Mouse (Mus musculus) ES-E14 (cell line): Measurements from ENCODE around the gene Aig1. TPM values are rescaled to one million over a fixed set of nuclear protein-coding genes. Genes with fewer than 3 reads are reported as not detected.

Experiments used
- DNase-seq: peaks from one replicate; pipeline ENCODE4 v3.0.0-alpha.2; 2013; ENCODE audit warnings: low read depth, low spot score
- H3K27ac ChIP-seq: 2 replicates; pipeline ENCODE4 v1.5.1; 2012; ENCODE audit warnings: low read depth, mild to moderate bottlenecking, low read length, moderate library complexity, mixed read lengths; ENCODE audit not compliant: poor library complexity, insufficient read depth, severe bottlenecking
- H3K36me3 ChIP-seq: 2 replicates; pipeline ENCODE4 v1.6.1; 2012; ENCODE audit warnings: mild to moderate bottlenecking, low read length, moderate library complexity, mixed read lengths; ENCODE audit not compliant: control insufficient read depth, poor library complexity, insufficient read depth, severe bottlenecking
- H3K4me1 ChIP-seq, 2 experiments: fragments of 150-350 bp in 1 of 2; sonication (generic) in 1 of 2; 2 replicates each; pipeline ENCODE4 v1.6.1; 2012; ENCODE audit warnings: low read length in 2 of 2, mild to moderate bottlenecking in 1 of 2, mixed read lengths in 1 of 2; ENCODE audit not compliant: control insufficient read depth in 2 of 2, insufficient read depth in 2 of 2, poor library complexity in 1 of 2
- H3K4me3 ChIP-seq, 2 experiments: fragments of 150-350 bp in 1 of 2; sonication (generic) in 1 of 2; 2 replicates each; pipeline ENCODE4 v1.5.1; 2012; ENCODE audit warnings: low read length in 2 of 2, low read depth in 1 of 2, mild to moderate bottlenecking in 1 of 2, mixed read lengths in 1 of 2; ENCODE audit not compliant: insufficient read depth in 1 of 2, poor library complexity in 1 of 2, severe bottlenecking in 1 of 2
- H3K9ac ChIP-seq: 2 replicates; pipeline ENCODE4 v1.6.1; 2012; ENCODE audit warnings: low read depth, mild to moderate bottlenecking, low read length, mixed read lengths; ENCODE audit not compliant: poor library complexity, insufficient read depth, severe bottlenecking
- H3K9me3 ChIP-seq: fragments of 150-350 bp; sonication (generic); 2 replicates; pipeline ENCODE4 v1.6.1; 2012; ENCODE audit warnings: low read depth, mild to moderate bottlenecking, low read length; ENCODE audit not compliant: control insufficient read depth, insufficient read depth
- CHD2 ChIP-seq: IDR thresholded peaks from 2 replicates; pipeline ENCODE4 v1.6.1; 2014; ENCODE audit warnings: mild to moderate bottlenecking, low read depth, low read length, inconsistent platforms
- HCFC1 ChIP-seq: IDR thresholded peaks from 2 replicates; pipeline ENCODE4 v1.6.1; 2012; ENCODE audit warnings: low read length, inconsistent platforms, borderline replicate concordance; ENCODE audit not compliant: insufficient read depth
- MAFK ChIP-seq: IDR thresholded peaks from 2 replicates; pipeline ENCODE4 v1.6.1; 2014; ENCODE audit warnings: mild to moderate bottlenecking, low read depth, low read length, inconsistent platforms; ENCODE audit not compliant: insufficient read depth
- ZC3H11A ChIP-seq: IDR thresholded peaks from 2 replicates; pipeline ENCODE4 v1.6.1; 2012; ENCODE audit warnings: low read depth, mild to moderate bottlenecking, inconsistent platforms, low read length, borderline replicate concordance
- ZNF384 ChIP-seq: IDR thresholded peaks from 2 replicates; pipeline ENCODE4 v1.6.1; 2012; ENCODE audit warnings: low read depth, low read length, inconsistent platforms
- in situ Hi-C, 2 experiments: fragments of 600-800 bp; cut with MboI; formaldehyde crosslinking; loops; one replicate each; pipeline ENCODE4 v1.15.1; 2025; ENCODE audit warnings: low sequenced_read_pairs in 2 of 2, inconsistent platforms in 1 of 2; ENCODE audit not compliant: unreplicated experiment in 2 of 2
- total RNA-seq: library from RNA; depleted of rRNA; stranded (reverse); fragments of 300-350 nt; gene quantifications from 2 replicates; pipeline ENCODE4 v1.2.3, GENCODE M21; 2012

Aig1 gene
- total RNA-seq, 1 experiment = 10.1 TPM

- Histone ChIP-seq H3K9ac (no peak overlapping the region), H3K4me3 (no peak overlapping the region), H3K27ac (no peak overlapping the region), H3K9me3 (no peaks in the 10 kb centered on the region), H3K4me1 (no peaks in the 10 kb centered on the region), H3K36me3 (no peaks in the 10 kb centered on the region)
- DNase-seq = no peak
- in situ Hi-C loops = no loop called here
- TF ChIP-seq ZC3H11A = no peak
- no peak for TF ChIP-seq ZNF384
- TF ChIP-seq HCFC1 = no peak
- no peak for TF ChIP-seq MAFK
- no peak for TF ChIP-seq CHD2
These were observed 166.7 kb downstream of the Aig1 start for GRCm38 (mm10) chr10:13702043-13702442.

DNA sequence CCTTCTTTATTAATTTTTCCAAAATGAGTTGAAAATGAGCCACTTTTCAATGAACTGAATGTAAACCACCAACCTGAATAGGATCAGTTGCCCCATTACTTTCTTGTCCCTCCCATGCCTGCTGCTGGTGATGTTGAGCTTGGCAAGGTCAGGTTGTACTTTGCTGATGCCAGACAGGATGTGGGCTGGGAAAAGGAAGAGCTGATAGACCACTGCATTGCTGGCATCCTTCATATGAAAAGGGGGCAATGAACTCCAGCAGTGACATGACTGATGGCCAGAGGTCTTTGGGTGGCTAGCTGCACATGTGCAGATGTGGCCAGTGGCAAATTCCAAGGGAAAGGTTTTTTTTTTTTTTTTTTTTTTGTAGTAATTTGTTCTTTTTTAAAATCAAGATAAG lies 172.5 kb downstream of the Aig1 start:
- no peaks in the 10 kb centered on the region for H3K36me3 ChIP-seq
- in situ Hi-C loops = no loop called here
- TF ChIP-seq ZNF384 (no peak), MAFK (no peak), HCFC1 (no peak), ZC3H11A (no peak), CHD2 (no peak)
- no peak overlapping the region for H3K4me3 ChIP-seq
- 0 out of 4 replicates have a peak, but pooled peaks cover 0 to 3% of the 10 kb centered on the region in 2 experiments for H3K4me1 ChIP-seq
- H3K9me3 ChIP-seq = no peaks in the 10 kb centered on the region
- DNase-seq = no peak
- no peak overlapping the region for H3K27ac ChIP-seq
- H3K9ac ChIP-seq = no peak overlapping the region

DNA sequence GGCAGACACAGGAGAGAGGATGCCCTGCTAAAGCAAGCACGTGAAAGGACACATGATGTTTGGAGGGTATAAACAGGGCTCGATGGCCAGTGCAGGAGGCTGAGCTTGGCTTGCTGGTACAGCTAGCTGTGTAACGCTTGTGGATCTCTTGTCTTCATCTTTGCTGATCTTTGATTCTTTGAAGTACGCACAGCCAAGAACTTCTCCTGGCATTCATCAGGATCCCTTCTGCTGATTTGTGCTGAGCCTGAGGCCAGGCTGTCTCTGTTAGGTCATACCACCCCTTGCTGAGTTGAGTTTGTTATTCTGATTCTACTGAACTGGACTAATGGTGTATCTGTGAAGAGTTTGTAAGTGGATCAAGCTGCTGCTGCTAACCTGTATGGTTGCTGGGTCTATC lies 175.5 kb downstream of the Aig1 start:
- H3K9ac ChIP-seq = no peak overlapping the region
- H3K27ac ChIP-seq = no peak overlapping the region
- TF ChIP-seq MAFK (no peak), ZNF384 (no peak), CHD2 (no peak), ZC3H11A (no peak), HCFC1 (no peak)
- 0 out of 4 replicates have a peak, but pooled peaks cover 0 to 3% of the 10 kb centered on the region in 2 experiments for H3K4me1 ChIP-seq
- no peak overlapping the region for H3K4me3 ChIP-seq
- H3K9me3 ChIP-seq = no peaks in the 10 kb centered on the region
- no peaks in the 10 kb centered on the region for H3K36me3 ChIP-seq
- in situ Hi-C loops = no loop called here
- no peak for DNase-seq

GRCm38 (mm10) chr10:13690773-13691172 lies 178.0 kb downstream of the Aig1 start:
- no peak overlapping the region for H3K27ac ChIP-seq
- in situ Hi-C loops = no loop called here
- no peaks in the 10 kb centered on the region for H3K9me3 ChIP-seq

More at GRCm38 (mm10) chr10:13690773-13691172, 178.0 kb downstream of the Aig1 start:
- DNase-seq = no peak
- Histone ChIP-seq H3K36me3 (no peaks in the 10 kb centered on the region), H3K9ac (no peak overlapping the region), H3K4me3 (no peak overlapping the region), H3K4me1 (0 out of 4 replicates have a peak, but pooled peaks cover 0 to 3% of the 10 kb centered on the region in 2 experiments)
- no peak for TF ChIP-seq MAFK
- TF ChIP-seq HCFC1 = no peak
- TF ChIP-seq ZC3H11A = no peak
- TF ChIP-seq CHD2 = no peak
- TF ChIP-seq ZNF384 = no peak
